Mouse (Mus musculus) spleen, embryonic (tissue): ENCODE measurements around the gene Olfr608.
"Not testable (repeated sequence)": the region's sequence is repeated elsewhere in the genome, so short reads cannot be mapped to it uniquely, and the experiment has no call there.

Experiments
- CTCF ChIA-PET: fragments of 350-600 bp; sonication (Branson Sonifier 250); formaldehyde crosslinking; loops from one replicate; lab custom pipeline; 2022; lab: Charles Lee

The Olfr608 gene

GRCm38 (mm10) chr7:103469577-103469976 lies at the start of gene Olfr608:
Gene Olfr608, plus strand, starts transcription at chr7:103469877.
- CTCF ChIA-PET = no interaction called here

GRCm38 (mm10) chr7:103445339-103445738 lies 24.3 kb upstream of the Olfr608 start, which contains the start of gene Olfr605:
Gene Olfr605, minus strand, starts transcription at chr7:103445439.
- CTCF ChIA-PET = no interaction called here

GRCm38 (mm10) chr7:103448746-103449145 lies 20.9 kb upstream of the Olfr608 start, which contains the start of gene Olfr606:
Gene Olfr606, plus strand, starts transcription at chr7:103449046.
- CTCF ChIA-PET = no interaction called here

DNA sequence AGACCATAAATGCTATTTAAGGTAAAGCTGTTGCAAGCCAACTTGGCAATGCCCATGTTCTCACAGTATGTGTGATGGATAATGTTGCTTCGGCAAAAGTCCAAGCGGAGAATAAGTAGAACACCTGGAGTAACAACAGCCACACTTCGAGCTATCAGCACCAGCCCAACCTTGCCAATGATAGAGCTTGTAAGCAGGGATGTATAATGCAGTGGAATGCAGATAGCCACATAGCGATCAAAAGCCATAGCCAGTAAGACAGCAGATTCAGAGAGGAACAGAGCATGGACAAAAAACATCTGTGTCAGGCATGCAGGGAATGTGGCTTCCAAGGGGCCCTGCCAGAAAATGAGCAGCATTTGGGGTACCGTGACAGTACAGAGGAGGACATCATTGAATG lies 9.1 kb upstream of the Olfr608 start:
- CTCF ChIA-PET = no interaction called here

DNA sequence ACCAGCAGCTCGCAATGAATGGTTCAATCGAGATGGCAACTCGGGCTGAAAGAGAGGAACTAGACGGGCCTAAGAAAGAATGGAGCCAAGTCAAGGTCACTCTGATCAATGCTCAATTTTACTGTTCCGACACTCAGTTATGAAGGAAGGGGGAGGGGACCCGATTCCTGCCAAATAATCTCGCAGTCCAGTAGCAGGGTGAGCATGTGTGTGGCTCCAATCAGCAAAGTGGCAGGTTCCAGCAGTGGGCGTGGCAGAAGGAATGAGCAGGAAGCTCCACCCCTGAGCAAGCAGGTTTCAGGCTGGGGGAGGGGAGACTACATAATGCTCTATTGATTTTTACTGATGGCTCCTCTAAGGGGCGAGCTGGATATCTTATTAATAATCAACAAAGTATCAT lies 7.4 kb downstream of the Olfr608 start:
- CTCF ChIA-PET = not testable (repeated sequence)

GRCm38 (mm10) chr7:103497962-103498361 lies 28.3 kb downstream of the Olfr608 start, which contains the start of gene Olfr609:
Gene Olfr609, minus strand, starts transcription at chr7:103498062.
- CTCF ChIA-PET = no interaction called here

- CTCF ChIA-PET = no interaction called here
Observed at GRCm38 (mm10) chr7:103512022-103512421, 42.3 kb downstream of the Olfr608 start, which contains the start of gene Olfr610. Gene Olfr610, minus strand, starts transcription at chr7:103512122.

- CTCF ChIA-PET = not testable (repeated sequence)
Observed at GRCm38 (mm10) chr7:103520746-103521145, 51.1 kb downstream of the Olfr608 start, which contains the start of gene Olfr611. Gene Olfr611, minus strand, starts transcription at chr7:103520846.
